Mouse (Mus musculus) CH12.LX (cell line): ENCODE results near the gene Stn1.

Experiments
- CHD1 ChIP-seq: IDR thresholded peaks from 2 replicates; pipeline ENCODE4 v1.6.1; 2012; ENCODE audit warnings: low read depth, low read length, improper control_type of control experiment, inconsistent platforms
- CTCF ChIP-seq, 2 experiments: IDR thresholded peaks in 1 of 2; conservative IDR thresholded peaks in 1 of 2; 2 replicates each; pipeline ENCODE4 v1.5.1; 2011 to 2012; ENCODE audit warnings: low read depth in 2 of 2, low read length in 2 of 2, improper control_type of control experiment in 1 of 2, inconsistent platforms in 1 of 2, mild to moderate bottlenecking in 1 of 2, moderate library complexity in 1 of 2
- ELF1 ChIP-seq: IDR thresholded peaks from 2 replicates; pipeline ENCODE4 v1.6.1; 2014; ENCODE audit warnings: low read depth, mild to moderate bottlenecking, inconsistent platforms, low read length, improper control_type of control experiment
- EP300 ChIP-seq: IDR thresholded peaks from 2 replicates; pipeline ENCODE4 v1.6.1; 2011; ENCODE audit warnings: low read length, improper control_type of control experiment
- JUND ChIP-seq: conservative IDR thresholded peaks from 2 replicates; pipeline ENCODE4 v1.6.1; 2011; ENCODE audit warnings: low read depth, low read length, improper control_type of control experiment
- MEF2A ChIP-seq: IDR thresholded peaks from 2 replicates; pipeline ENCODE4 v1.6.1; 2014; ENCODE audit warnings: low read depth, mild to moderate bottlenecking, inconsistent platforms, low read length, improper control_type of control experiment, borderline replicate concordance
- MYC ChIP-seq: IDR thresholded peaks from 2 replicates; pipeline ENCODE4 v1.6.1; 2011; ENCODE audit warnings: low read depth, mild to moderate bottlenecking, improper control_type of control experiment, low read length
- POLR2A ChIP-seq: IDR thresholded peaks from 2 replicates; pipeline ENCODE4 v1.6.1; 2011; ENCODE audit warnings: low read depth, mild to moderate bottlenecking, improper control_type of control experiment, low read length
- RAD21 ChIP-seq: IDR thresholded peaks from 2 replicates; pipeline ENCODE4 v1.6.1; 2011; ENCODE audit warnings: low read depth, mild to moderate bottlenecking, low read length, improper control_type of control experiment, moderate library complexity
- SMC3 ChIP-seq: IDR thresholded peaks from 2 replicates; pipeline ENCODE4 v1.6.1; 2011; ENCODE audit warnings: low read depth, low read length, improper control_type of control experiment
- USF1 ChIP-seq: IDR thresholded peaks from 2 replicates; pipeline ENCODE4 v1.6.1; 2014; ENCODE audit warnings: low read depth, mild to moderate bottlenecking, inconsistent platforms, low read length, improper control_type of control experiment
- ZNF384 ChIP-seq: IDR thresholded peaks from 2 replicates; pipeline ENCODE4 v1.6.1; 2012; ENCODE audit warnings: low read depth, low read length, improper control_type of control experiment, inconsistent platforms

- TF ChIP-seq MEF2A (no peak), JUND (no peak), CHD1 (no peak), USF1 (no peak), ZNF384 (no peak), POLR2A (no peak), ELF1 (no peak), CTCF (conservative IDR thresholded peaks at IDR 0.05 in 1 of 2, IDR thresholded peaks at IDR 0.05 in 1 of 2; ENCODE audit: low read depth in 2 of 2, low read length in 2 of 2) (no peak), MYC (no peak), SMC3 (no peak), RAD21 (no peak), EP300 (no peak)
Measured at GRCm38 (mm10) chr19:47515091-47515490, 22.2 kb downstream of the Stn1 start.
